Mouse (Mus musculus) embryonic fibroblast, embryonic 13.5 days (primary cell): ENCODE measurements around the gene Fuk.

Experiments used
- CTCF ChIP-seq: IDR thresholded peaks from 2 replicates; pipeline ENCODE4 v1.5.1; 2011; ENCODE audit warnings: mild to moderate bottlenecking, control low read depth, low read length, moderate library complexity, borderline replicate concordance; ENCODE audit not compliant: insufficient read depth
- POLR2A ChIP-seq: IDR thresholded peaks from 2 replicates; pipeline ENCODE4 v1.6.1; 2011; ENCODE audit warnings: low read depth, mild to moderate bottlenecking, control low read depth, low read length, moderate library complexity

DNA sequence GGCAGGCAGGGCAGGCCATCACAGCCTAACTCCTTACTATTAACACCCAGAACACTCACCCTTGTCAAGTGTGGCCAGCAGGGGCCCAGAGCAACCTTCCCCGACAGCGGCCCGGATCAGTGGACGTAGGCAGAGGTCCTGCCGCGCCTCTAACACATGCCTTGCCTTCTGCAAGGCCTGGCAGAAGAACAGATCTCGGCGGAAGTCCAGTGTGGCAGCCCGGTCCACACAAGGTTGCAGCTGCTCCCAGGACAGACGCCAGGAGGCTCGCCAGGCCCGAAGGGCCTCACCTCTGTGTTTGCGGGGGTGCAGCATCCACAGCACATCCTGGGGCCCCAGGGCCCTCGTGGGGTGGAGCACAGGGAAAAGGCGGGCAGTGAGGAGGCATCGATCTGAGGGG, 13.4 kb downstream of the Fuk start:
- TF ChIP-seq POLR2A, result no peak
- TF ChIP-seq CTCF, result no peak
